Mouse (Mus musculus) left cerebral cortex, postnatal 14 days (tissue): Measurements from ENCODE around the gene Atg7. TPM values are rescaled to one million over a fixed set of nuclear protein-coding genes. Genes with fewer than 3 reads are reported as not detected.

ENCODE experiments used
- DNase-seq, 2 experiments: peaks; one replicate each; pipeline ENCODE4 v3.0.0; 2021 to 2022; ENCODE audit warnings: low spot score in 2 of 2, mixed read lengths in 1 of 2
- intact Hi-C: fragments of 180-260 bp; cut with DNase I; formaldehyde crosslinking; loops from one replicate; pipeline ENCODE4 v1.15.1; 2025
- total RNA-seq, 2 experiments: library from RNA; stranded (reverse); gene quantifications; 2 replicates each; pipeline ENCODE4 v1.2.3; 2021

The Atg7 gene
- total RNA-seq, 2 experiments from 2014 or later, result 25.5 to 26.2 TPM

DNA sequence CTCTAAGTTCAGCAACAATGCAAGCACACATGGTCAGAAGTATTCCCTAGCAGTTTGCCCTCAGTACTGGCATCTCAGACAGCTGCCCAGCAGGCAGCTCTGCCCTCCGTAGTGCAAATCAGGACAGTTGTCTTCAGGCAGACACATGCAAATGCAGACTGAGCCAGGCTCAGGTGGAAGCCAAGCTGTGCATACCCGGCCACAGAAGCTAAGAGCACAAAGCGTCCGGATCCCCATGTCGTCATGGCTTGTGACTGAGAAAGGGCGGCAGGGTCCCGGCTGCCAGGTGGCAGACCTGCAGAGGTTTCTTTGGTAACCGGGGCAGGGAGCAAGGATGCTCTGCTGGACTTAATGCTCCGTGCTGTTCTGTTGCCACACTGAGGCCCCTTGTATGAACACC, 218.7 kb downstream of the Atg7 start:
- intact Hi-C loops, result no loop called here
- DNase-seq, result no peak

GRCm38 (mm10) chr6:114862046-114862445, 219.1 kb downstream of the Atg7 start:
- intact Hi-C loops, result no loop called here
- DNase-seq, result no peak

DNA sequence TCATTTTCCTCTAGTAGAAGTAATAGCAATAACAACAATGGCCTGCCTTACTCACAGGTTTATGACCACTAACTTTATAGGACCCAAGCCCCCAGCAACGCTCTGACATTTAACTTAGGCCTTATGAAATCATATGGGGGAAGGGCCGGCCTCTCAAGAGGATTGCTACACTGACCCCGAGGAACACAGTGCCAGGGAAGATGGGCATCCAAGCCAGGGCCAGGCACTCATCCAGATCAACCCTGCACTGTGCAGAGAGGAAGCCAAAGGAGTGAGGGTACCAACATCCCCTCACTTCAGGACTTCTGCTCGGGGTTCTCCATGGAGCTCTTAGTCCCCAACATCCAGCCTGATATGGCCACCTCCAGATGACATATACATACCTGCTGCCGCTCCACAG, 220.6 kb downstream of the Atg7 start:
- DNase-seq, result no peak
- intact Hi-C loops, result no loop called here

DNA sequence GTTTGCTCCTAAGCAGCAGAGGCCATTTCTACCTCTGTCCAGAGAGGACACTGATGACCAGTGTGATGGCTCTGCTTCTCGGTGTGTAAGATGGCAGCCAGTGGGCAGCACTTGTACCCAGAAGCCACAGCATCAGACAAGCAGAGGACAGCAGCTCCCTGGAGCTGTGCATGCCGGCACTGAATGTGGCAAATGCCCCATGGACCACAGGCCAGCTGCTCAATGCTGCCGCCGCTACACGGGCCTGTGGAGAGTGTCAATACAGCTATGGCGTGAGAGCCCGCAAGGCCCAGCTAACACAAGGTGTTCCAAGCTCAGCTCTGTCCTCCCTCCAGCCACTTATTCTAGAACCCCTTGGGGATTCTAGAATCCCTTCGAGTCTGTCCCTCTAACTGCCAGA, 221.5 kb downstream of the Atg7 start:
- DNase-seq, result no peak
- intact Hi-C loops, result no loop called here

- no peak for DNase-seq
- intact Hi-C loops, result no loop called here
These were observed 223.2 kb downstream of the Atg7 start for GRCm38 (mm10) chr6:114866078-114866477.

GRCm38 (mm10) chr6:114866619-114867018, 223.7 kb downstream of the Atg7 start:
- intact Hi-C loops, result no loop called here
- no peak for DNase-seq

GRCm38 (mm10) chr6:114868656-114869055, 225.8 kb downstream of the Atg7 start:
- DNase-seq, result no peak
- intact Hi-C loops, result no loop called here

DNA sequence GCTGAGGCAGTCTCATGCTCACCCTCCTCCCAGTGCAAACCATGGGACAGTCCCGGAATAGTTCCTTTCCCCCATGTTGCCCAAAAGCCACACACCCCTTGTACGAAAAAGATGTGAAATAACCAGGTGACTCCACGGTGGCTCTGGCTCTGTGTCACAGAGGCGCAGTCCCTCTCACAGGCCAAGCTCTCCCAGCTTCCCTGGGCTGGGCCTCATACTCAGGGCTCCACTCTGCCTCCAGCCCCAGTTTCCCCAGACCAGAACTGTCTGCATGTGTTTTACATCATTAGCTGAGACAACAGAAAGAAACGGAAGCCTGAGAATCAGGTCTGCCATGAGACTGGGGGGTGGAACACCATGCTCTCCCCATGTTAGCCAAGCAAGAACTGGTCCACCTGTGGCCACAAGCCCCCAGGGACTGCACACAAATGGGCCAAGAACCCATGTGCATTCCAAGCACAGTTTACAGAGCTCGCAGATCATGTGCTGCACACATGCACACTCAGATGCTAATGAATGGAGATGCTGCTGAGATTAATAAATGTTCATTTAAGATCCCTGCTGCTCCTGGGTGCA, 226.7 kb downstream of the Atg7 start:
- no peak for DNase-seq
- intact Hi-C loops, result no loop called here

DNA sequence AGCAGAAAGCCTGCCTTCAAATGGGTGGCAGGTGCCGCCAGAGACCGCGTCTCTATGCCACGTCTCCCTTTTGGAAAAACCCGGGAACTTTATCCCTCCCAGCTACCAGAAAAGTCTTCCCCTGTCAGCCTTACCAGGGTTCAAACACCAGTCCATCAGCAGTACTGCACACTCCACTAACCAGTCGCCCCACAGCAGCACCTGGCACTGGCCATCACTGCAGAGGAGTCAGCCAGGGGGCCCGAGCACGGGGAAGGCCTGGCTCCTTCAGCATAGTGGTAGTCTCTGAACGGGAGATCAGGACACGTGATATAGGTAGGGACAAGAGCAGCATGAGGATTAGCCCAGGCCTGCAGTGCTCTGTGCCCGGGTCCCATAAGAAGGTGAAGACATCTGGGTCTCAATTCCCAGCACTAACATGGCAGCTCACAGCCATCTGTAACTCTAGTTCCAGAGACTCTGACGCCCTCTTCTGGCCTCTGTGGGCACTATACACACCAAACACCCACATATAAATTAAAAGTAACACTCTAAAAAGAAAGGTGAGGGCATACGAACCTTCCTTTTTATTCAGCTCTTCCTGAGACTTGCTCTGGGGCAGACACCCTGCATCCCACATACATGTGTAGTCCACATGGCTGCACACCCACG, 228.2 kb downstream of the Atg7 start:
- DNase-seq, result no peak
- intact Hi-C loops, result no loop called here

- intact Hi-C loops, result no loop called here
- no peak for DNase-seq
These were observed 230.9 kb downstream of the Atg7 start for GRCm38 (mm10) chr6:114873808-114874137.

DNA sequence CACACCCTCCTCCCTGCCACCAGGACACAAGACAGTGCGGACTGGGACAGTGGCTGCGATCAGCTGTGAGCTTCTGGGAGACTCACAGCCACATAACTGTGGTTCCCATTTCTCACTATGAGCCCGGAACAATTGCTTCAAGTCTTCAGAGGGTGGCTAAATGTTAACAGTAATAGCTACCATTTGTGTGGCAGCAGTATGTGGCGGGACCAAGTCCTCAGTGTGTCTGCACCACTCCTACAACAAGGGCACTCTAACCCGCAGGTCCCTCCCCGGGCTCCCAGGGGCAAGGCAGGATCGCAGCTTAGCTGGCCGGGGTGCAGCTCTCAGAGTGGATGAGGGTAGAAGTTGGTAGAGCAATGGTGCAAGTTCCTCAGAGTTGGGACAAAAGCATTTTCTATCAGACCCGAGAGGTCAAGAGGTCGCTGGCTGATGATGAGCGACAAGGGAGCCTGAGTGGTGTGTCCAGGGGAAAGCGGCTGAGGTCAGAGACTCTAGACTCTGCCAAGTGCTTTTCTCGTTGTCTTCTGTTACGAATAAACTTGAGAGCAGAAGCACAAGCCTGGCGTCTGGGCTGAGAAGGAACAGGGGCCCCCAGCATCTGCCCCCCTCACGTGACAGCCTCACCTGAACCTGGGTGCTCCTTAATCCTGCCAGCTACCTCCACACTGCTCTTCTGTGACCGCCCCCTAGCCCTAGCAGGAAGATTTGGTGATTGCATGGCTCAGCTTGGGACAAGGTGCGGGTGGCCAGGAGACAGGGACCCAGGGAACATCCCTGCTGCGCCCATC, 231.4 kb downstream of the Atg7 start:
- intact Hi-C loops, result no loop called here
- DNase-seq, result no peak

- intact Hi-C loops, result loop anchor here (5.0 kb wide), 1 partner anchor 47 kb away; no protein-coding TSS in a partner anchor
- DNase-seq, result peak; percentile 89 to 93
These were observed 232.2 kb downstream of the Atg7 start for GRCm38 (mm10) chr6:114875018-114875558.

GRCm38 (mm10) chr6:114876033-114876432, 233.1 kb downstream of the Atg7 start:
- intact Hi-C loops, result loop anchor here (5.0 kb wide), 1 partner anchor 46 kb away; no protein-coding TSS in a partner anchor
- DNase-seq, result no peak

- no peak for DNase-seq
- intact Hi-C loops, result loop anchor here (5.0 kb wide), 1 partner anchor 46 kb away; no protein-coding TSS in a partner anchor
These were observed 233.6 kb downstream of the Atg7 start for GRCm38 (mm10) chr6:114876546-114876945.

GRCm38 (mm10) chr6:114878841-114879520, 236.1 kb downstream of the Atg7 start:
- intact Hi-C loops, result loop anchor here (5.0 kb wide), 1 partner anchor 43 kb away; no protein-coding TSS in a partner anchor

DNA sequence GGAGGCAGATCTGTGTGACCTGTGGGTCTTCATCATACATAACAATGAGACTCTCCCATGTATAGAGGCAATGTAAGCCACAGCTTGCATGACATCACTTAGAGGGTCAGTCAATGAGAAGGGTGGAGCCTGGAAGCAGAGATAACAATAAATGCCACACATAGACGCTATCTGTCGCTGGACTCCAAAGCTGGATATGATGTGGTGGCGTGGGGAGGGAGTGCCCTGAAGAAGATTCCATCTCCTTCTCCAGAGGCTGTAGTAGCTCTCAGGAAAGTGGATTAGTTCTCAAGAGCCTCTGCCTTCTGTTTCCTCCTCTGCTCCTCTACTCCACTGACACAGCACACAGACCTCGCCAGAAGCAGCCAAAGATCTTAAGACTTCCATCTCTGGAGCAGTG, 237.9 kb downstream of the Atg7 start:
- no peak for DNase-seq
- intact Hi-C loops, result no loop called here

More at GRCm38 (mm10) chr6:114878841-114879520, 236.1 kb downstream of the Atg7 start:
- no peak for DNase-seq

- no peak for DNase-seq
- intact Hi-C loops, result no loop called here
These were observed 239.3 kb downstream of the Atg7 start for GRCm38 (mm10) chr6:114882212-114882611.

GRCm38 (mm10) chr6:114882675-114883074, 239.8 kb downstream of the Atg7 start:
- intact Hi-C loops, result no loop called here
- no peak for DNase-seq

DNA sequence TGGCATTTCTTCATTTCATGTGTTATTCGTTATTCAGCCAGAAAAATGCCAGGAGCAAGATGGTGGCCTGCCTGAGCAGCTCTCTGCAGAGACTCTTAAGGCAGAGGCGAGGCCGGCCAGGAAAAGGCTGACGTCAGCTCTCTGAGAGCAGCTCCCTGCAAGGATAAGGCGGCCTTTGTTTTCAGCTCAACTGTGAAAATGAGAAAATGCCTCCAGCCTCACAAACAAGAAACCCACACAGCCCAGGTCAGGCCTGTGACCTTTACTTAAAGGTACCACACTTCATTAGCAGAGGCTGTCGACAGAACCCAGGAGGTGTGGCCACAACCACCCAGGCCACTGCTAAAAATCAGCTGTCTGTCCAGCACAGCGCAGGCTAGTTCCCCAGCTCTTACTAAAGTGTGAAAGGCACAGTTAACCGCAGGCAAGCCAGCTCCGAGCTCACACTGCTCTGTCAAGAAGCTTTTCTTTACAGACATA, 240.4 kb downstream of the Atg7 start:
- DNase-seq, result peak; percentile 76 to 83
- intact Hi-C loops, result no loop called here

- no peak for DNase-seq
- intact Hi-C loops, result no loop called here
These were observed 242.2 kb downstream of the Atg7 start for GRCm38 (mm10) chr6:114885129-114885528.
